Mouse (Mus musculus): ENCODE data around the gene Psmb8. TPM values are rescaled to one million over a fixed set of nuclear protein-coding genes. Genes with fewer than 3 reads are reported as not detected.

Psmb8 gene
- 65.0 and 89.6 TPM in 2 replicates for polyA plus RNA-seq (2015; fragmentation: Nextera tagmentation; extraction: Ambion mirVana)

DNA sequence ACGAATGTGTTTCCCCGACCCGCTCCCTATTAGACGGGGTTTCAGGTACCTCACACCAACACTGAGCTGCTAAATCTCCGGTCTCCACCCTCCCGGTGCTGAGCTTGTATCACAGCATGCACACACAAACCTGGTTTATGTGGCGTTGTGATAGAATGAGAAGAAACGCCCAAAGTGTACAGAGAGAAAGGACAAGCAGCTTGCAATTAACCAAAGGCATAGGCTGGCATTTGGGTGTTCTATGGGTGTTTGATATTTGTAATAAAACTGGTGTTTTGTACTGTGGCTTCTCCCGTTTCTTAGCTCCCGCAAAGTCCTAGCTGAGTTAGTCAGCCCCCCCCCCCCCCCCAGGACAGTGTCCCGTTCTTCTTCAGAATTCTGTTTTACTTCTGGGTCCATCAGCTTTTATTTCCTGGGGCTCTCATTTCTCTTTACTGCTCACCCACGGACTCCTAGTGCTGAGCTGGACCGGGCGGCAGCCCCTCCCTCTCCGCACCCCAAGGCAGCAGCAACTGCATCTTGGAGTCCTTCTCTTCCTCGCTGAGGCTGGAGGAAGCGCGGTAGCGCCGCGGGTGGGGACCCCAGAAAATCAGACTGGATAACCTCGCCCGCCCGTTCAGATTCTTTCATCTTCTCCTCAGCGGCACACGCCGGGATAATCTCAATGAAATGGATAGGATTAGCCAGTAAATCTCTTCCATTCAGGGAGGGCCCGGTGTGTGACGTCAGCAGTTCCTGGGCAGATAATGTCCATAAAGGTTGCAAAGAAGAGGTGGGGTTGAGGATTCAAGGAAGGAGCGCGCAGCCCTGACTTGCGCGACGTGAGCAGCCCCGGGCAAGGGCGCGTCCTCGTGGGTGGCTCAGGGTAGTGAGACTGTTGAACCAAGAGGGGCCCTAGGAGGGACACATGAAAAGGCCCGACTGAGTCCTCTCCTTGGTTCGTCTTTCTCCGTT lies at the start of gene Psmb8:
Gene Psmb8, plus strand, starts transcription at position 781 of the 954 bp plus-strand sequence.

DNA sequence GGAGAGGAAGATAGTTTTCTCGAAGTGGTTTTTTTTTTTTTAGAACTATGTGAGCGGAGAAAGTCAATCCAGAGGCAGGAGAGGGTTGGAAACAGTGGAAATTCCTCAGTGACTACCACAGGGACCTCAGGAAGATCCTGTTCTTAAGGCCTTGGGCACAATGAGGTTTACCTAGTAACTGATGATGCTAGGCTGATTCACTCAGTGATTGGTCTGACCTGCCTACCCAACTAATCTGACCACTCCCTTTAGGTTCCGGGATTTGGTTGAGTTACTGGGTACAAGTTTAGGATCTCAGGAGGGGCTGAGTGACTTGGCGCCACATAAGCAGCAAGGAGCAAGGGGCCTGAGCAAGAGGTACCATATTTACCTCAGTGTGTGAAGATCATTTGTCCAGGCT lies 44.6 kb upstream of the Psmb8 start, which contains the start of gene H2-DMb1:
Gene H2-DMb1, plus strand, starts transcription at position 150 of the 400 bp plus-strand sequence.

DNA sequence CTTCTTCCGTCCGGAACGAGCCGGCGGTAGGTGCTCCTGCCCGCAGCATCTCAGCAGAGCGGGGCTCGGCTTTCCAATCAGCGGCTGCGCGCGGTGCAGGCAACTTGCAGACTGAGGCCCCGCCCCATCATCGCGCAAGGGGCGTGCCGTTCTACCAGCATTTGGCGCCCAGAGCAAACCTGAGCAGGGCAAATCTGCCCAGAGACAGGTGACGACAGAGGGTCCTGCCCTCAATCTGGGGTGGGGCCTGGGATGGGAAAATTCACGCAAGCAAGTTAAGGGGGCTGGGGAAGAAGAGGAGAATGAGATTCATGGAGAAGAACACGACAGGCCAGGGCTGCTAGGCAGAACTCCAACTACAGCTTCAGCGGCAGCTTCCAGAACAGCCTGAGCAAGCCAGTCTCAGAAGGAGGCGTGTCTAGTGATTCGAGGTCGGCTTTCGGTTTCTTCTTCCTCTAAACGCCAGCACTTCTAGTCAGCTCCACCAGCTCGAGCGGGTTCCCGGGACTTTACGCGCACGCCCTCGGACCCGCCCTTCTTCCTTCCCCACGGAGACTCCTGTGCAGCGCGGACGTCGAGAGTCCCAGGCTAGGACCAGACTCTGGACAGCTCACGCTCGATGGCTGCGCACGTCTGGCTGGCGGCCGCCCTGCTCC lies 10.1 kb upstream of the Psmb8 start, which contains the start of the genes Tap1 and Psmb9:
Gene Tap1, plus strand, starts transcription at position 293 of the 656 bp plus-strand sequence.
Gene Psmb9, minus strand, starts transcription at position 504 of the 656 bp plus-strand sequence.

DNA sequence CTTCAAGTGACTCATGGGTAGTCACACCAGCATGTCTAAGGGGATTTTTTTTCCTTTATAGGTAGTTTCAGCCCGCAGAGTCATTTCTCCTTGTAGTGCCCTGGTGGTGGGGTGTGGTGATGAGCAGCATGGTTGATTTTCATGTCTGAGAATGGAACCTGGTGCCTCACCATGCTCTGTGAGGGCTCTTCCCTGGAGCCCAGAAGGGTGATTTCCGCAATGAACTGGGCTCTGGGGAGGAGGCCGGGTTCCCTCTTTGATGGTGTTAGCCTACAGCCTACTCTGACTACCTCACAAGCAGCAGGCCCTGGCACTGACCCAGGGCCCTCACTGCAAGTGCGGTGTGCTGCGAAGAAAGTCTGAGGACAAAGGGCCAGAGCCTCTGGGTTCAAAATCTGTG lies 5.9 kb downstream of the Psmb8 start, which contains the start of gene Tap2:
Gene Tap2, plus strand, starts transcription at position 84 of the 400 bp plus-strand sequence.

DNA sequence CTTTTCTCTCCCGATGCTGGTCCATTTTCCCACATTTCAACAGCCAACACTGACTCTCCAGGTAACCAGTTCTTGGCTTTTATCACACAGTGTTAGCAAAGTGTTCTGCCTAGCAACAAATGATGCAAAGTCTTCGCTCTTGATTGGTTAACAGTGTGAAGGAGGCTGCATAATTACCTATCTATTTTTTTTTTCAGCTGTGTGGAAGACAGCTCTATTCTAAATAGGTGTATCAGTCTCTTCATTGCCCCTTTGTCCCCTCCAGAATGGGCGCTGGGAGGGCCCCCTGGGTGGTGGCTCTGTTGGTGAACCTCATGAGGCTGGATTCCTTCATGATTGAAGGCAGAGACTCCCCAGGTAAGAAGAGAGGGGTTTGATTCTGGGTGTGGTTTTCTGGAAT lies 41.2 kb downstream of the Psmb8 start, which contains the start of gene H2-Ob:
Gene H2-Ob, plus strand, starts transcription at position 198 of the 400 bp plus-strand sequence.

Other genes with a start within 250 kb of the Psmb8 start
- gene B3galt4, start 246.2 kb upstream of the Psmb8 start, polyA plus RNA-seq (2015; fragmentation: Nextera tagmentation; extraction: Ambion mirVana) = 3.7 and 4.2 TPM in 2 replicates
- gene Vps52, start 241.9 kb upstream of the Psmb8 start, polyA plus RNA-seq (2015; fragmentation: Nextera tagmentation; extraction: Ambion mirVana) = 25.5 and 27.2 TPM in 2 replicates
- 2,156 and 2,219 TPM in 2 replicates for gene Rps18, start 241.7 kb upstream of the Psmb8 start, polyA plus RNA-seq (2015; fragmentation: Nextera tagmentation; extraction: Ambion mirVana)
- gene H2-K1, start 197.4 kb upstream of the Psmb8 start, polyA plus RNA-seq (2015; fragmentation: Nextera tagmentation; extraction: Ambion mirVana) = 186 and 228 TPM in 2 replicates
- gene Ring1, start 173.0 kb upstream of the Psmb8 start, polyA plus RNA-seq (2015; fragmentation: Nextera tagmentation; extraction: Ambion mirVana) = 8.9 and 11.6 TPM in 2 replicates
- 36.1 and 46.0 TPM in 2 replicates for gene H2-Ke6, start 169.7 kb upstream of the Psmb8 start, polyA plus RNA-seq (2015; fragmentation: Nextera tagmentation; extraction: Ambion mirVana)
- 58.1 and 68.4 TPM in 2 replicates for gene Slc39a7, start 166.0 kb upstream of the Psmb8 start, polyA plus RNA-seq (2015; fragmentation: Nextera tagmentation; extraction: Ambion mirVana)
- 26.4 and 30.3 TPM in 2 replicates for gene Rxrb, start 165.9 kb upstream of the Psmb8 start, polyA plus RNA-seq (2015; fragmentation: Nextera tagmentation; extraction: Ambion mirVana)
- gene Col11a2, start 158.3 kb upstream of the Psmb8 start, polyA plus RNA-seq (2015; fragmentation: Nextera tagmentation; extraction: Ambion mirVana) = 0.32 and 0.93 TPM in 2 replicates
- 2.5 and 4.4 TPM in 2 replicates for gene H2-Oa, start 105.4 kb upstream of the Psmb8 start, polyA plus RNA-seq (2015; fragmentation: Nextera tagmentation; extraction: Ambion mirVana)
- 19.0 and 25.7 TPM in 2 replicates for gene H2-DMa, start 78.2 kb upstream of the Psmb8 start, polyA plus RNA-seq (2015; fragmentation: Nextera tagmentation; extraction: Ambion mirVana)
- 56.4 and 65.3 TPM in 2 replicates for gene Brd2, start 75.1 kb upstream of the Psmb8 start, polyA plus RNA-seq (2015; fragmentation: Nextera tagmentation; extraction: Ambion mirVana)
- gene H2-DMb2, start 54.4 kb upstream of the Psmb8 start, polyA plus RNA-seq (2015; fragmentation: Nextera tagmentation; extraction: Ambion mirVana) = 4.8 and 5.6 TPM in 2 replicates
- gene H2-DMb1, start 44.6 kb upstream of the Psmb8 start, polyA plus RNA-seq (2015; fragmentation: Nextera tagmentation; extraction: Ambion mirVana) = 4.4 and 8.9 TPM in 2 replicates
- 15.1 and 20.2 TPM in 2 replicates for gene Tap1, start 10.2 kb upstream of the Psmb8 start, polyA plus RNA-seq (2015; fragmentation: Nextera tagmentation; extraction: Ambion mirVana)
- gene Psmb9, start 10.0 kb upstream of the Psmb8 start, polyA plus RNA-seq (2015; fragmentation: Nextera tagmentation; extraction: Ambion mirVana) = 33.4 and 43.3 TPM in 2 replicates
- 21.0 and 29.0 TPM in 2 replicates for gene Tap2, start 5.8 kb downstream of the Psmb8 start, polyA plus RNA-seq (2015; fragmentation: Nextera tagmentation; extraction: Ambion mirVana)
- 2.4 and 3.9 TPM in 2 replicates for gene H2-Ob, start 41.2 kb downstream of the Psmb8 start, polyA plus RNA-seq (2015; fragmentation: Nextera tagmentation; extraction: Ambion mirVana)
- gene H2-Ab1, start 60.0 kb downstream of the Psmb8 start, polyA plus RNA-seq (2015; fragmentation: Nextera tagmentation; extraction: Ambion mirVana) = 61.1 and 90.6 TPM in 2 replicates
- 36.2 and 55.0 TPM in 2 replicates for gene H2-Aa, start 90.1 kb downstream of the Psmb8 start, polyA plus RNA-seq (2015; fragmentation: Nextera tagmentation; extraction: Ambion mirVana)
- 23.4 and 39.6 TPM in 2 replicates for gene H2-Eb1, start 108.1 kb downstream of the Psmb8 start, polyA plus RNA-seq (2015; fragmentation: Nextera tagmentation; extraction: Ambion mirVana)
- gene H2-Eb2, start 127.9 kb downstream of the Psmb8 start, polyA plus RNA-seq (2015; fragmentation: Nextera tagmentation; extraction: Ambion mirVana) = 0.07 and 0.08 TPM in 2 replicates
- 0.20 and 0.27 TPM in 2 replicates for gene Btnl2, start 157.1 kb downstream of the Psmb8 start, polyA plus RNA-seq (2015; fragmentation: Nextera tagmentation; extraction: Ambion mirVana)
- 0.07 and 0.14 TPM in 2 replicates for gene Btnl1, start 179.4 kb downstream of the Psmb8 start, polyA plus RNA-seq (2015; fragmentation: Nextera tagmentation; extraction: Ambion mirVana)
- gene BC051142, start 201.1 kb downstream of the Psmb8 start, polyA plus RNA-seq (2015; fragmentation: Nextera tagmentation; extraction: Ambion mirVana) = 0.20 and 0.57 TPM in 2 replicates

Measured in spleen, postnatal 0 days (tissue).